Mouse (Mus musculus) brain, embryonic 14.5 days (tissue): ENCODE measurements around the gene Gpr1.

ENCODE experiments used
- CTCF ChIP-seq: fragments of 200-500 bp; IDR thresholded peaks from 2 replicates; pipeline ENCODE4 v1.5.1; 2012; ENCODE audit warnings: inconsistent platforms, mild to moderate bottlenecking, moderate library complexity, borderline replicate concordance; ENCODE audit not compliant: insufficient read depth, insufficient read length; ENCODE audit errors: extremely low read depth
- POLR2A ChIP-seq: fragments of 200-500 bp; IDR thresholded peaks from 2 replicates; pipeline ENCODE4 v1.6.1; 2012; ENCODE audit warnings: mild to moderate bottlenecking, inconsistent platforms, borderline replicate concordance; ENCODE audit not compliant: poor library complexity, insufficient read depth, insufficient read length, severe bottlenecking; ENCODE audit errors: extremely low read depth

DNA sequence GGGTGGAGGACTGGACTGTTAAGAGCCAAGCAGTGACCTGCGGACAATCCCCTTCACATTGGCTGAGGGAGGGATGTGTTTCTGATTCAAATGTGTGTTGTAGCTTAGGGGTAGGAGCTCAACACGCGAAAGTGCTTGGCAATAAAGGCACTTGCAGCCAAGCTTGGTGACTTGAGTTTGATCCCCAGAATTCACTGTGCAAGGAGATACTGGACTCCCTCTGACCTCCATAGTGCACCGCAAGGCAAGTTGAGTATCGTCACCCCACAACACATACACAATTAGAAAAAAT is 46.3 kb upstream of the Gpr1 start:
- TF ChIP-seq CTCF (no peak), POLR2A (no peak)
